ENCODE assay signal across 8 mouse cellular contexts in genomic region chr11:4593849-4594607, GRCm38 (mm10). TPM values are rescaled to one million over a fixed set of nuclear protein-coding genes. Genes with fewer than 3 reads are reported as not detected.
A peak's percentile ranks its signal among the peaks of the same experiment; 100 is the strongest.
DNase-seq lines count a peak whose midpoint lies in the region; ATAC-seq and TF ChIP-seq lines count a peak whose summit lies in the region.

No protein-coding gene starts in this region.

- TF ChIP-seq CTCF in testis, adult 2 months (IDR thresholded peaks at IDR 0.05; ENCODE audit: control insufficient read depth, insufficient read depth, insufficient replicate concordance, low read depth, low read length), result no peak
- no peak for TF ChIP-seq CTCF in bone marrow macrophage, adult 2 months (IDR thresholded peaks at IDR 0.05; ENCODE audit: low read depth, low read length)

- peak overlapping the region; percentile 69 for H3K4me2 ChIP-seq in liver, embryonic 15.5 days

- H3K9ac ChIP-seq in liver, embryonic 15.5 days, result peak overlapping the region; percentile 100

- H3K36me3 ChIP-seq in testis, adult 2 months (ENCODE audit: control insufficient read depth, insufficient read depth, low read length), result no peaks in the 10 kb centered on the region
- peaks cover 9% of the 10 kb centered on the region for H3K36me3 ChIP-seq in liver, embryonic 15.5 days (replicated peaks)

- no peak for DNase-seq in testis, postnatal 10 days (ENCODE audit: low spot score)
- peak; percentile 17 to 23 for DNase-seq in frontal cortex, postnatal 36 days (ENCODE audit: low spot score in 2 of 2)
- DNase-seq in kidney, adult 8-10 months, result peak; percentile 27 to 45
- peak; percentile 30 to 40 for DNase-seq in natural killer cell, adult 2 months (ENCODE audit: low spot score in 2 of 2)
- peak; percentile 32 for DNase-seq in urinary bladder, postnatal 14 days (ENCODE audit: low spot score)

- ATAC-seq in liver, embryonic 15.5 days (ENCODE audit: insufficient read depth), result peak; percentile 85

- H3K4me3 ChIP-seq in testis, adult 2 months (ENCODE audit: control insufficient read depth, low read depth, low read length), result peak overlapping the region; percentile 99
- H3K4me3 ChIP-seq in bone marrow macrophage, adult 2 months (ENCODE audit: insufficient read depth, low read length), result peak overlapping the region; percentile 97
- H3K4me3 ChIP-seq in liver, embryonic 15.5 days (replicated peaks), result peak overlapping the region; percentile 97

- TF ChIP-seq POLR2A in testis, adult 2 months (IDR thresholded peaks at IDR 0.05; ENCODE audit: control insufficient read depth, low read depth, low read length), result no peak
- no peak for TF ChIP-seq POLR2A in bone marrow macrophage, adult 2 months (IDR thresholded peaks at IDR 0.05; ENCODE audit: borderline replicate concordance, low read depth, low read length)

- H3K4me1 ChIP-seq in testis, adult 2 months (ENCODE audit: control insufficient read depth, insufficient read depth, low read length), result peaks cover 3% of the 10 kb centered on the region; the same call in 1 of the 2 replicates
- peaks cover 37% of the 10 kb centered on the region for H3K4me1 ChIP-seq in bone marrow macrophage, adult 2 months (ENCODE audit: control insufficient read depth, insufficient read depth, low read length)
- peaks cover 40% of the 10 kb centered on the region for H3K4me1 ChIP-seq in liver, embryonic 15.5 days (replicated peaks)

- no peaks in the 10 kb centered on the region for H3K27me3 ChIP-seq in testis, adult 2 months (ENCODE audit: control insufficient read depth, insufficient read depth, low read length)
- no peaks in the 10 kb centered on the region for H3K27me3 ChIP-seq in liver, embryonic 15.5 days

- H3K9me3 ChIP-seq in liver, embryonic 15.5 days (replicated peaks), result no peaks in the 10 kb centered on the region

- H3K27ac ChIP-seq in testis, adult 2 months (ENCODE audit: control insufficient read depth, insufficient read depth, low read depth, low read length), result peak overlapping the region; percentile 87
- peak overlapping the region; percentile 89 for H3K27ac ChIP-seq in bone marrow macrophage, adult 2 months (ENCODE audit: insufficient read depth, low read depth, low read length)
- peak overlapping the region; percentile 95 for H3K27ac ChIP-seq in liver, embryonic 15.5 days (replicated peaks)

- under 1% methylated on average over 45 of the region's 45 CpGs for WGBS in liver, embryonic 15.5 days (ENCODE audit: insufficient replicate concordance)

RNA-seq across cellular contexts. Expression of gene Mtmr3, which starts 0.6 kb away (rescaled TPM):
- 21.7 and 23.4 TPM in 2 replicates for polyA plus RNA-seq in testis, adult 2 months (2012; rRNA removed)
- polyA plus RNA-seq in bone marrow macrophage, adult 2 months (2012; ENCODE audit: insufficient read depth, insufficient read length, missing spikeins), result 43.1 and 43.5 TPM in 2 replicates
- polyA plus RNA-seq in liver, embryonic 15.5 days (2015; fragmentation: Nextera tagmentation; extraction: Ambion mirVana), result 32.5 and 36.6 TPM in 2 replicates

RNA-seq across cellular contexts. Expression of gene Gm11032, which starts 25.8 kb away (rescaled TPM):
- not detected in 2 replicates for polyA plus RNA-seq in testis, adult 2 months (2012; rRNA removed)
- not detected in 2 replicates for polyA plus RNA-seq in bone marrow macrophage, adult 2 months (2012; ENCODE audit: insufficient read depth, insufficient read length, missing spikeins)
- not detected in 2 replicates for polyA plus RNA-seq in liver, embryonic 15.5 days (2015; fragmentation: Nextera tagmentation; extraction: Ambion mirVana)

RNA-seq across cellular contexts. Expression of gene Ascc2, which starts 43.5 kb away (rescaled TPM):
- polyA plus RNA-seq in testis, adult 2 months (2012; rRNA removed), result 54.5 and 57.4 TPM in 2 replicates
- 34.2 and 36.5 TPM in 2 replicates for polyA plus RNA-seq in bone marrow macrophage, adult 2 months (2012; ENCODE audit: insufficient read depth, insufficient read length, missing spikeins)
- polyA plus RNA-seq in liver, embryonic 15.5 days (2015; fragmentation: Nextera tagmentation; extraction: Ambion mirVana), result 17.9 and 18.4 TPM in 2 replicates
